Mouse (Mus musculus) testis, adult 2 months (tissue): ENCODE measurements around the gene Fbxo6. TPM values are rescaled to one million over a fixed set of nuclear protein-coding genes. Genes with fewer than 3 reads are reported as not detected.

Experiments
- H3K27ac ChIP-seq: fragments of 200-500 bp; 2 replicates; pipeline ENCODE4 v1.5.1; 2012; ENCODE audit warnings: low read depth, low read length; ENCODE audit not compliant: control insufficient read depth, insufficient read depth
- H3K27me3 ChIP-seq: fragments of 200-500 bp; 2 replicates; pipeline ENCODE4 v1.6.1; 2012; ENCODE audit warnings: mild to moderate bottlenecking, low read length, moderate library complexity; ENCODE audit not compliant: control insufficient read depth, insufficient read depth
- H3K36me3 ChIP-seq: fragments of 200-500 bp; 2 replicates; pipeline ENCODE4 v1.6.1; 2012; ENCODE audit warnings: mild to moderate bottlenecking, low read length; ENCODE audit not compliant: control insufficient read depth, insufficient read depth
- H3K4me1 ChIP-seq: fragments of 200-500 bp; 2 replicates; pipeline ENCODE4 v1.6.1; 2012; ENCODE audit warnings: low read length; ENCODE audit not compliant: control insufficient read depth, insufficient read depth
- H3K4me3 ChIP-seq: fragments of 200-500 bp; 2 replicates; pipeline ENCODE4 v1.5.1; 2012; ENCODE audit warnings: low read depth, mild to moderate bottlenecking, low read length, moderate library complexity, mixed read lengths; ENCODE audit not compliant: control insufficient read depth
- CTCF ChIP-seq: fragments of 200-500 bp; IDR thresholded peaks from 2 replicates; pipeline ENCODE4 v1.5.1; 2012; ENCODE audit warnings: low read depth, mild to moderate bottlenecking, inconsistent platforms, low read length, moderate library complexity; ENCODE audit not compliant: control insufficient read depth, insufficient read depth, insufficient replicate concordance
- POLR2A ChIP-seq: fragments of 200-500 bp; IDR thresholded peaks from 2 replicates; pipeline ENCODE4 v1.6.1; 2012; ENCODE audit warnings: low read depth, mild to moderate bottlenecking, inconsistent platforms, low read length, moderate library complexity; ENCODE audit not compliant: control insufficient read depth
- polyA plus RNA-seq: library from polyadenylated mRNA; depleted of rRNA; stranded (reverse); fragments of >200 nt; gene quantifications from 2 replicates; pipeline ENCODE4 v1.2.3, GENCODE M21; 2012

The Fbxo6 gene
- polyA plus RNA-seq, 1 experiment = 41.9 TPM

DNA sequence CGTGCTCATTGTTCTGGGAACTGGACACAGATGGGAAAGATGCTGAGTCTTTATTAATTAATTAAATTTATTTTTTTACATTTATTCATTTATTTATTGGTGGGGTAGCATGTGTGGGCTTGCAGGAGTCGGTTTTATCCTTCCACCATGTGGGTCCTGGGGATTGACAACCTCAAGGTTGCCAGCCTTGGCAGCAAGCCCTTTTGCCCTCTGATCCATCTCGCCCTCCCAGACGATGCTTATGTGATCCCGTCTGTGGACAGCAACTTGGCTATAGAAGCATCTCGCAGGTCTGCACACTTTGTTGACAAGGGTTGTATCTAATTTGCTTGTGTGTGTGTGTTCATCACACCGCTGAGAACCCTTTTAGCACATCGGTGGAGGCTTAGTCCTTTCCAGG, 14.4 kb downstream of the Fbxo6 start:
- Histone ChIP-seq H3K27ac (no peak overlapping the region), H3K4me1 (no peaks in the 10 kb centered on the region; the same call in 1 of the 2 replicates), H3K4me3 (no peak overlapping the region), H3K36me3 (no peaks in the 10 kb centered on the region), H3K27me3 (no peaks in the 10 kb centered on the region)
- TF ChIP-seq POLR2A (no peak), CTCF (no peak)

DNA sequence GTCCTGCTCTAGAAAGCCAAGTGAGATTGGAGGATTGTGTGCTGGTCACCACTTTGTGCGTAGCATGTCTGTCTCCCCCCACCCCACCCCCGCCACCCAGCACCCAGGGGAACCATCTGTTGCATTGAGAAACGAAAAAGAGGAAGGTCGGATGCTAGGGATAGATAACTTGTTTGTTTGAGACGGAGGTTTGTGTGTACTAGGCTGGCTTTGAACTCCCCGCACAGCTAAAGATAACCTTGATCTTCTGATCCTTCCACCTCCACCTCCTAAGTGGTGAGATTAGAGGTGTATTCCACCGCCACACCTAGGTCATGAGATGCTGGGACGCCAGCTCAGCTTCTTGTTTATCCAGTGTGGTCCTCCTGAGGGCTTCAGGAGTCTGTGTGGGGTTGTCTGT, 17.0 kb downstream of the Fbxo6 start:
- Histone ChIP-seq H3K36me3 (no peaks in the 10 kb centered on the region), H3K4me1 (peaks cover 6% of the 10 kb centered on the region), H3K27ac (no peak overlapping the region), H3K27me3 (no peaks in the 10 kb centered on the region), H3K4me3 (no peak overlapping the region)
- no peak for TF ChIP-seq POLR2A
- TF ChIP-seq CTCF = no peak

DNA sequence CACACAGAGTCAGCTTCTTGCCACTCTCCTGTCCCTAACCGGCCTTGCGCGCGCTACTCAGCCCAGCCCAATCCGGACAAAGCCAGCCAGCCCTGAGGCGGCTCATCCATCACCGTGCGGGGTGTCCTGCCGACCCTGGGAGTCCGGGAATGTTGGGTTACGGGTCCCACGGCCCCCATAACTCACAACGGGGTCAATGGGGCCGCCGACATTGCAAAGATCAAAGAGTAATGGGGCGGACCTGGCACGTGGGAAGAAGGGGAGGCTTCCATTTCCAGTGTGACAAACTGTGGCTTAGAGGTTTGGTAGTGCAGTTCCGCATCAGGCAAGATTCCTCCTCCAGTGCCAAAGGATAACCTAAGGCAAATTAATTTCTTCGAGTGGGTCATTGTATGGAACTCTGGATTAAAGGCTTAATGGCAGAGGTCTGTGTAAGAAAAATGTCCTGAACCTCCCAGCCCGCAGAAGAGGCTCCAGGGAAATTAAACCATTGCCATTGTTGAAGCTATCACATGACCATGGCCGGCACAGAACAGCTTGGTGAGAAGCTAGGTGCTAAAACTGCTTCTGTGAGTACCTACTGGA, 20.4 kb downstream of the Fbxo6 start:
- Histone ChIP-seq H3K4me3 (peak overlapping the region; percentile 34; the same call in 1 of the 2 replicates), H3K27ac (no peak overlapping the region), H3K36me3 (no peaks in the 10 kb centered on the region), H3K27me3 (no peaks in the 10 kb centered on the region), H3K4me1 (peaks cover 6% of the 10 kb centered on the region)
- TF ChIP-seq CTCF (no peak), POLR2A (no peak)

DNA sequence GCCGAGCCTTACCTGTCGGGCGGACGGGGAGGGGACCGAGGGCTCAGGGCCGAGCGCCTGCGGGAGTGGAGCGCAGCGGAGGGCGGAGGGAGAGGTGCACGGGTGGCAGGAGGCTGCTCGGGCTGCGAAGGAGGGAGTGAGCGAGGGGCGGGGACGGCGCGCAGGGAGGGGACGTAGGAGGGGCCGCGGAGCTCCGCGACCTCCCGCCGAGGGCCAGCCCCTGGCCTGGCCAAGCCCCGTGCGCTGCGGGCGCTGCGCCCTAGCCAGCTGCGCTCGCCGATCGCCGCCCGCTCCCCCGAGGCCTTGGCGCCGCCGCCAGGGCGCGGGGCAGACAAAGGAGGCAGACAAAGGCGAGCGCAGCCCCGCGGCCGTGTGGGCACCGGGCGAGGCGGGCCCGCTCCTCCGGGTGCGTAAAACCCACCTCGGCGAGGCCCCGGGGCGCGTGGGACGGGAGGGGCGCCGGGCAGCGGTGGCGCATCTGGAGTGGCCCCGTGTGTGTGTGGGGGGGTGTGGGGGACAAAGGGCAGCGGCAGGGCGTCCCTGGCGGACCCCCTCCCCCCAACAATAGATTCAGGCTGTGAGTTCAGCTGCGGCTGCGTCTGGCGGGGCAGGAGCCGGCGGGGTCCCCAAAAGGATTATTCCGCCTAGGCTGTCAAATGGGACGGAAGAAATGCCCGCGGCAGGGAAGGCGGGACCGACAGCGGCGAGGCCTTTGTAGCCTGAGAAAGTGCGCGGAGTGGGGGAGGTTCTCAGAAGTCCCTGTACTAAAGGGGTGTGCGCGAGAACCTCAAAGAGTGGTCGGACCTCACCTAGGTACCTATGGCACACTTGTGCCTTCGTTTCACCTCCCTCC, 21.2 kb downstream of the Fbxo6 start, which contains the start of gene Draxin:
Draxin (minus strand) TSS at position 138 of the 853 bp plus-strand sequence.
- H3K4me1 ChIP-seq = peaks cover 6% of the 10 kb centered on the region
- H3K27ac ChIP-seq = no peak within 1 kb of the TSS
- H3K27me3 ChIP-seq = no peaks in the 10 kb centered on the region
- H3K36me3 ChIP-seq = no peaks in the 10 kb centered on the region
- TF ChIP-seq POLR2A (no peak), CTCF (no peak)
- H3K4me3 ChIP-seq = peak within 1 kb of the TSS; percentile 34

DNA sequence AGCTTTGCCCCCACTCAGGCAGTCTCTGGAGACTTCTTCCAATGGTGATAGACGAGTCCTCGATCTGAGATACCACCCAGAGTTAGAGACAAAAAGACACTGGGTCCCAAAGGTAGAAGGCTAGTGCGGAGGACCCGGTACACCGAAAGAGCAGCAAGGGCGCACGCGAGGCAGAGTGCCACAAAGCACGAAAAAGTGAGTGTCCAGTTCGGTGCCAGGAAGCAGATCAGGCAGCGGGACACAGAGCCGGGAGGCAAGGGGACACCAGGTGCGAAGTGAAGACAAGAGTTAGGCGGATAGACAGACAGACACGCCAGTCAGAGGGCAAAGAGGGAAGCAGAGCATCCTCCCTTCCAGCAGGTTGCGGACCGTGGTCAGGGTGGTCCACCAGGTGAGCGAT, 21.8 kb downstream of the Fbxo6 start, which contains the start of gene Mad2l2:
Mad2l2 (plus strand) TSS at position 252 of the 400 bp plus-strand sequence.
- H3K27ac ChIP-seq = no peak within 1 kb of the TSS
- no peaks in the 10 kb centered on the region for H3K27me3 ChIP-seq
- TF ChIP-seq POLR2A (no peak), CTCF (no peak)

DNA sequence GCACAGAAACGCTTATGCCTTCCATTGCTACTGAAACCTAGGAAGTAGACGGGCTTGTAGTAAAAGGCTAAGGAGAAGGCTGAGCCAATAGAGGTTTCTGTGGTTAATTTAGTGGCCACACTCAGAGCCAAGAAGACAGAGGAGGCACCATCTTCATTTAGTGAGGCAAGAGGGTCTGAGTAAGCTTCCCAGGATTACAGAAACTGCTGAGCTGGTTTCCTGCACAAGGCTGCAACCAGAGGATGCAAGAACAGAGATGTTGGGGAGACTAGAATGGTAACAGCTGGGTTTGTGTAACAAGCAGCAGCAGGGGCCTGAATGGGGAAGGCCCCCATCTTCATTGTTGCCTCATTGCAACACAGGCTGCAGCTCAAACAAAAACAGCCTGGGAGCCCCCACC, 23.3 kb downstream of the Fbxo6 start:
- H3K27me3 ChIP-seq = no peaks in the 10 kb centered on the region
- no peak overlapping the region for H3K27ac ChIP-seq
- H3K4me3 ChIP-seq = no peak overlapping the region
- H3K4me1 ChIP-seq = peaks cover 6% of the 10 kb centered on the region
- TF ChIP-seq CTCF (no peak), POLR2A (no peak)
- H3K36me3 ChIP-seq = no peaks in the 10 kb centered on the region

More for the DNA sequence above, 21.8 kb downstream of the Fbxo6 start, which contains the start of gene Mad2l2:
- H3K36me3 ChIP-seq = no peaks in the 10 kb centered on the region
- peaks cover 6% of the 10 kb centered on the region for H3K4me1 ChIP-seq
- peak within 1 kb of the TSS; percentile 19 for H3K4me3 ChIP-seq

DNA sequence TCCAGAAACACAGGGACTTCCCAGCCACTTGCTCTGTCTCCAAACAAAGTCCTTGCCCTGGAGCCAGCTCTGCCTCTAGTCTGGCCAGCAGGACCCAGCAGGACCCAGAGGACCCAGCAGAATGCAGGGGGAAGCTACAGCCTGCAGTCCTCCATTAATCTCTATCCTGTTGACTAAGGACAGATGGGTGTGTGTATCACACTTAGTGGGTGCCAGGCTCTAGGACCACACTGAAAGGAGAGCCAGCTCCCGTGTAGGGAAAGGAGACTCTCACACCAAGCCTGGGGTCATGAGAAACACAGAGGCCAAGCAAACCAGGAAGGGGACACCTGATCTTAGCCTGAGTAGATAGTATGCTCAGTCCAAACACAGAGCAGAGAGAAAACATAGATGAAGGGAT, 23.7 kb downstream of the Fbxo6 start:
- TF ChIP-seq CTCF = no peak
- TF ChIP-seq POLR2A = no peak
- peaks cover 6% of the 10 kb centered on the region for H3K4me1 ChIP-seq
- no peaks in the 10 kb centered on the region for H3K27me3 ChIP-seq
- no peak overlapping the region for H3K27ac ChIP-seq
- H3K4me3 ChIP-seq = no peak overlapping the region
- no peaks in the 10 kb centered on the region for H3K36me3 ChIP-seq
